Mouse (Mus musculus): ENCODE results near the gene Wdr63. TPM values are rescaled to one million over a fixed set of nuclear protein-coding genes. Genes with fewer than 3 reads are reported as not detected.

Gene Wdr63
- polyA plus RNA-seq (2012; rRNA removed) = 1.4 and 2.2 TPM in 2 replicates

GRCm38 (mm10) chr3:146107921-146108571 lies at the start of gene Wdr63:
Gene Wdr63, minus strand, starts transcription at chr3:146108130.
- no peak for DNase-seq (ENCODE audit: low read depth)

- no peak for DNase-seq (ENCODE audit: low read depth)
These were observed 48.9 kb upstream of the Wdr63 start for GRCm38 (mm10) chr3:146156811-146157210.

GRCm38 (mm10) chr3:146155628-146156576 lies 48.0 kb upstream of the Wdr63 start:
- DNase-seq (ENCODE audit: low read depth) = no peak

- DNase-seq (ENCODE audit: low read depth) = no peak
These were observed 46.1 kb upstream of the Wdr63 start for GRCm38 (mm10) chr3:146153862-146154611.

- no peak for DNase-seq (ENCODE audit: low read depth)
These were observed 45.0 kb upstream of the Wdr63 start for GRCm38 (mm10) chr3:146152913-146153312.

GRCm38 (mm10) chr3:146152348-146152747 lies 44.4 kb upstream of the Wdr63 start:
- no peak for DNase-seq (ENCODE audit: low read depth)

GRCm38 (mm10) chr3:146151755-146152154 lies 43.8 kb upstream of the Wdr63 start:
- no peak for DNase-seq (ENCODE audit: low read depth)

- DNase-seq (ENCODE audit: low read depth) = no peak
These were observed 43.4 kb upstream of the Wdr63 start for GRCm38 (mm10) chr3:146151328-146151727.

- no peak for DNase-seq (ENCODE audit: low read depth)
These were observed 42.6 kb upstream of the Wdr63 start for GRCm38 (mm10) chr3:146150560-146150959.

GRCm38 (mm10) chr3:146150058-146150400 lies 42.1 kb upstream of the Wdr63 start:
- DNase-seq (ENCODE audit: low read depth) = no peak

GRCm38 (mm10) chr3:146149156-146150057 lies 41.5 kb upstream of the Wdr63 start, which contains the start of gene Mcoln2:
Gene Mcoln2, plus strand, starts transcription at chr3:146149833.
- no peak for DNase-seq (ENCODE audit: low read depth)

- DNase-seq (ENCODE audit: low read depth) = no peak
These were observed 38.2 kb upstream of the Wdr63 start for GRCm38 (mm10) chr3:146146131-146146530.

- DNase-seq (ENCODE audit: low read depth) = no peak
These were observed 37.6 kb upstream of the Wdr63 start for GRCm38 (mm10) chr3:146145501-146145900.

- no peak for DNase-seq (ENCODE audit: low read depth)
These were observed 34.6 kb upstream of the Wdr63 start for GRCm38 (mm10) chr3:146142523-146142922.

- no peak for DNase-seq (ENCODE audit: low read depth)
These were observed 32.3 kb upstream of the Wdr63 start for GRCm38 (mm10) chr3:146140276-146140675.

GRCm38 (mm10) chr3:146136422-146136821 lies 28.5 kb upstream of the Wdr63 start:
- no peak for DNase-seq (ENCODE audit: low read depth)

GRCm38 (mm10) chr3:146135417-146135816 lies 27.5 kb upstream of the Wdr63 start:
- DNase-seq (ENCODE audit: low read depth) = no peak

- DNase-seq (ENCODE audit: low read depth) = no peak
These were observed 26.9 kb upstream of the Wdr63 start for GRCm38 (mm10) chr3:146134834-146135233.

- no peak for DNase-seq (ENCODE audit: low read depth)
These were observed 19.3 kb upstream of the Wdr63 start for GRCm38 (mm10) chr3:146127205-146127604.

GRCm38 (mm10) chr3:146123464-146123825 lies 15.5 kb upstream of the Wdr63 start:
- no peak for DNase-seq (ENCODE audit: low read depth)

- DNase-seq (ENCODE audit: low read depth) = no peak
These were observed 15.0 kb upstream of the Wdr63 start for GRCm38 (mm10) chr3:146122807-146123463.

All from gonadal fat pad, adult 2 months (tissue).